Mouse (Mus musculus) macrophage (primary cell): ENCODE measurements around the gene Emc8. TPM values are rescaled to one million over a fixed set of nuclear protein-coding genes. Genes with fewer than 3 reads are reported as not detected.
"Not testable (repeated sequence)": the region's sequence is repeated elsewhere in the genome, so short reads cannot be mapped to it uniquely, and the experiment has no call there.

Source experiments
- H3K27ac ChIP-seq: fragments of 350-480 bp; formaldehyde crosslinking; 2 replicates; pipeline ENCODE4 v1.9.0; 2021
- H3K36me3 ChIP-seq: fragments of 350-480 bp; formaldehyde crosslinking; 2 replicates; pipeline ENCODE4 v1.9.0; 2021; ENCODE audit errors: inconsistent target
- H3K4me3 ChIP-seq: fragments of 350-480 bp; formaldehyde crosslinking; 2 replicates; pipeline ENCODE4 v1.9.0; 2021; ENCODE audit errors: inconsistent target
- H3K79me2 ChIP-seq: fragments of 350-480 bp; formaldehyde crosslinking; 2 replicates; pipeline ENCODE4 v1.9.0; 2021; ENCODE audit errors: inconsistent target
- WGBS: methylation state at CpG from one replicate; pipeline ENCODE4 v1.1.7; 2026; ENCODE audit warnings: inconsistent platforms; ENCODE audit not compliant: missing documents; 5-methylcytosine and 5-hydroxymethylcytosine counted together
- polyA plus RNA-seq: library from polyadenylated mRNA; stranded (reverse); fragments of 250-400 nt; gene quantifications from 3 replicates; pipeline ENCODE4 v1.2.4, GENCODE M21; 2018; ENCODE audit warnings: inconsistent platforms

The Emc8 gene
- polyA plus RNA-seq, 1 experiment from 2014 or later = 41.0 TPM

DNA sequence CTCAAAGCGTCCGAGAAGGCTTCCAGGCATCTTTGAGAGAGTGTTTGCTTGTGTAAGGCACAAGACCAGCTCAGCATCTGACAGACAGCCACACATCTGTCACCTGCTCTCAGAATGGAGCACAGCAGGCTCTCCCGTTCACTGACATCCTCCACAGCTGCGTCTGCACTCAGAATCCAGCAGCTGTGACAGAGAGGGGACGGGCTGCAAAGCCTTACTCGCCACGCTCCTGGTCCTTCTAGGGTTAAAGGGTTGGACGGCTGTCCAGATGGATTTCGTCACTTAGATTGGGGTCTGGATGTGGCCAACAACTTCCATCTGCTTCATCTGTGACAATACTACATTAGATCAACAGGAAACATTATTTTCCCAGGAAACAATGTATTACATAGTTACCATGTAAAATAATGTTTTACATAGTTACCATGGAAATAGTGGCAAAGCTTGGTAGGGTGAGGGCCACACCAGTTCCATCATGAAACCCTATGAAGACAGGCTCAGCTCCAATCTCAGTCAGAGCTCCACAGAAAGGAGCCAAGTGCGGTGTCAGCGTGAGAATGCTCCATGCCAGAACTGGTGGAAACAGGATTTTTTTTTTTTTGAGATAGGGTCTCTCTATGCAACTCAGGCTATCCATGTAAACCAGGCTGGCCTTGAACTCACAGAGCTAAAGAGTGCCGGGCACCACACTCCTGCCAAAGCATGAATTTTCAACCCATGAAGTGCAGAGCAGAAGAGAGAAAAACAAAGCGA is 28.2 kb upstream of the Emc8 start:
- Histone ChIP-seq H3K36me3 (no peaks in the 10 kb centered on the region), H3K79me2 (no peaks in the 10 kb centered on the region), H3K4me3 (no peak overlapping the region), H3K27ac (peak overlapping the region; percentile 98)
- 46% methylated on average over 12 of the region's 13 CpGs for WGBS

- 68% methylated on average over 22 of the region's 22 CpGs for WGBS
- H3K4me3 ChIP-seq = no peak overlapping the region
Measured at GRCm38 (mm10) chr8:120693861-120694493, 25.6 kb upstream of the Emc8 start.

DNA sequence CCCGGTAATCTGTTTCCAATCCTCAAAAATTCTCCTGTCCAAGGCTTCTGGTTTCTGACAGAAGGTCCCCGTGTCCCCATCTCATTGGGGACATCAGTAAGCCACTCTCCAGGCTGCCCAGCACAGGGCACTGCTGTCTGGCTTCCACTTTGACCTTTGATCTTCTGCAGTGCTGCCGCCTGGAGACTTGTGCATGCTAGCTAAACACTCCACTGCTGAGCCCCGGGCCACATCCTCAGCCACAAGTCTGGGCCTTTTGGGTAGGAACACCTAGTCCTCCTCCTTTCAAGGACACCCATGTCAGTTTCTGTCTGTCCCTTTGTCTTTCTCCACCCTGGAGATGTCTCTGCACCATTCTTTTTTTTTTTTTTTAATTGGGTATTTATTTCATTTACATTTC is 24.6 kb upstream of the Emc8 start:
- Histone ChIP-seq H3K36me3 (no peaks in the 10 kb centered on the region), H3K79me2 (peaks cover 3% of the 10 kb centered on the region; the same call in 1 of the 2 replicates), H3K4me3 (no peak overlapping the region), H3K27ac (no peak overlapping the region)
- 92% methylated on average over 4 of the region's 4 CpGs for WGBS

More at GRCm38 (mm10) chr8:120693861-120694493, 25.6 kb upstream of the Emc8 start:
- Histone ChIP-seq H3K27ac (no peak overlapping the region), H3K79me2 (no peaks in the 10 kb centered on the region), H3K36me3 (no peaks in the 10 kb centered on the region)

GRCm38 (mm10) chr8:120688511-120688910 is 20.1 kb upstream of the Emc8 start:
- Histone ChIP-seq H3K79me2 (peaks cover 17% of the 10 kb centered on the region; the same call in 1 of the 2 replicates), H3K36me3 (no peaks in the 10 kb centered on the region), H3K27ac (no peak overlapping the region), H3K4me3 (no peak overlapping the region)
- WGBS = 94% methylated on average over 7 of the region's 7 CpGs

DNA sequence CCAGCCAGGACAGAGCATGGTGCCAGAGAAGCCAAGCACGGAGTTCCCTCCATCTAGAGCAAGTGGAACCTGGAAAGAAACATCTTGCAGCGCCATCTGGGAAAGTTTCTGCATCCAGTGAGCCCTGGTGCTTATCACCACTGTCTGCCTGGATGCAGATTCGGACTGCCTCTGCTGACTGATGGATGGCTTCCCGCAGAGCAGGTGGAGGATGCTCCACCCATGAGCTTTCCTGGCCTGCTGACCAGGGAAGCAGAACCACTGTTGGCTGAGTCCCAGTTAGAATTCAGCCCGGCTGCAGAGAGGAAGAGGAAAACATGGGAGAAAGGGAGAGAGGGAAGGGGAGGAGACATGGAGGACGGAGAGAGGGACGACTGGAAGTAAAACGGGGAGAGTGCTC is 19.4 kb upstream of the Emc8 start:
- 89% methylated on average over 8 of the region's 8 CpGs for WGBS
- Histone ChIP-seq H3K27ac (peak overlapping the region; percentile 98; the same call in 1 of the 2 replicates), H3K36me3 (no peaks in the 10 kb centered on the region), H3K4me3 (no peak overlapping the region), H3K79me2 (peaks cover 17% of the 10 kb centered on the region; the same call in 1 of the 2 replicates)

DNA sequence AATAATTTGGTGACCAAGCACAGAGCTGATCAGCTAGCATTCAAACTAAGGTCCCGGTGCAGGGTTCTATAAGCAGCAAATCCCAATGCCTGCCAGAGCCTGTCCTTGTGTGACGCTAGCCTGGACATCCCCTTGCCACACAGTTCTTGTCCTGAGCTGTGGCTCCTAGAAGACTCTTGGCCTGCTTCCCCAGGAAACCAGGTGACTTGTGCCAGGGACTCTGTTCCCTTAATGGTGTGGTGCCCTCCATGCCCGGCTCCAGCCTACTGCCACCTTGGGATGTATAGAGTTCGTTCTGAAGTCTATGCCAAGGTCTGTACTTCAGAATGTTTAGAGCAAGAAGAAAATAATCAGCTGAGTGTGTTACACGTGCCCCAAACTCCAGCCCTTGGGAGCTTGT is 18.2 kb upstream of the Emc8 start:
- Histone ChIP-seq H3K27ac (peak overlapping the region; percentile 98), H3K79me2 (peaks cover 17% of the 10 kb centered on the region; the same call in 1 of the 2 replicates), H3K4me3 (peak overlapping the region; percentile 26), H3K36me3 (no peaks in the 10 kb centered on the region)
- 22% methylated on average over 5 of the region's 5 CpGs for WGBS

GRCm38 (mm10) chr8:120686051-120686450 is 17.7 kb upstream of the Emc8 start:
- Histone ChIP-seq H3K27ac (peak overlapping the region; percentile 98), H3K4me3 (peak overlapping the region; percentile 26)

GRCm38 (mm10) chr8:120685591-120685990 is 17.2 kb upstream of the Emc8 start:
- Histone ChIP-seq H3K27ac (peak overlapping the region; percentile 98), H3K36me3 (no peaks in the 10 kb centered on the region), H3K4me3 (peak overlapping the region; percentile 26), H3K79me2 (peaks cover 17% of the 10 kb centered on the region; the same call in 1 of the 2 replicates)
- WGBS = 17% methylated on average over 8 of the region's 8 CpGs

More at GRCm38 (mm10) chr8:120686051-120686450, 17.7 kb upstream of the Emc8 start:
- no peaks in the 10 kb centered on the region for H3K36me3 ChIP-seq
- 2% methylated on average over 10 of the region's 13 CpGs for WGBS
- H3K79me2 ChIP-seq = peaks cover 17% of the 10 kb centered on the region; the same call in 1 of the 2 replicates

DNA sequence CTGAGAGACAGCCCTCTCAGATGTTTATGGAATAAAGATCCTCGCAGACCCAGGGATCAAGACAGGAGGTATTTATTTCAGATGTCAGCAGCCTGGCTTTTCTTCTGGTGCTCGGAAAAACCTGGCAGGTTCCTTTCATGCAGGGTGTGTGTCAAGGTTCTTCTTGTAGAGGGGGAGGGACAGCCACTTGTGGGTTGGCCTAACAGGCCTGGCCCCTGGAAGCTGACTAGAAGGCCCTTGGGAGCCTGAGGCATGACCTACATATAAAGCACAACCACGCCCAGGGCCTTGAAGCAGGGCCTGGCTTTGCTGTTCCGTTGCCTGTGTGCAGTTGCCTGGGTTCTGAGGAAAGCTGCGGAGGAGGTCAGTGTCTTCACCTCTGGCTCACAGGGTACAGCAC is 16.7 kb upstream of the Emc8 start:
- peaks cover 17% of the 10 kb centered on the region; the same call in 1 of the 2 replicates for H3K79me2 ChIP-seq
- peak overlapping the region; percentile 26 for H3K4me3 ChIP-seq
- 40% methylated on average over 5 of the region's 5 CpGs for WGBS
- peak overlapping the region; percentile 98 for H3K27ac ChIP-seq
- H3K36me3 ChIP-seq = no peaks in the 10 kb centered on the region

DNA sequence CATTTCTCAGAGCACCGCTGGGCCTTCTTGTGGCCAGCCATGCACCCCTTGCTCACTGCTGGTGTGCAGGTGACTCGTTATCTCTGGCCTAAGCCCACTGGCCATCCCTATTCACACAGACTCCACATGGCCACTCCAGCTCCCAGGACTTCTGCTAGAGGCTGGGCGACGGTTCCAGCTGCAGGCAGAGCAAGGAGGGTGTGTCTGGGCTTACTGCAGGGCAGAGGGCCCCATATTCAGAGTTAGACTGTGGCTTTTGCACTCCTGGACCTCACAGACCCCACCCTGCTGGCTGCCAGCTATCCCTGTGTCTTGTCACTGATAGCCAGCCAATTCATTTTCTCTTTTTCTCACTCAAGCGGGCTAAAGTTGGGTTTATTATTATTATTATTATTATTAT is 15.7 kb upstream of the Emc8 start:
- WGBS = 88% methylated on average over 5 of the region's 5 CpGs
- no peak overlapping the region for H3K4me3 ChIP-seq
- H3K36me3 ChIP-seq = no peaks in the 10 kb centered on the region
- peak overlapping the region; percentile 98 for H3K27ac ChIP-seq
- H3K79me2 ChIP-seq = peaks cover 17% of the 10 kb centered on the region; the same call in 1 of the 2 replicates

DNA sequence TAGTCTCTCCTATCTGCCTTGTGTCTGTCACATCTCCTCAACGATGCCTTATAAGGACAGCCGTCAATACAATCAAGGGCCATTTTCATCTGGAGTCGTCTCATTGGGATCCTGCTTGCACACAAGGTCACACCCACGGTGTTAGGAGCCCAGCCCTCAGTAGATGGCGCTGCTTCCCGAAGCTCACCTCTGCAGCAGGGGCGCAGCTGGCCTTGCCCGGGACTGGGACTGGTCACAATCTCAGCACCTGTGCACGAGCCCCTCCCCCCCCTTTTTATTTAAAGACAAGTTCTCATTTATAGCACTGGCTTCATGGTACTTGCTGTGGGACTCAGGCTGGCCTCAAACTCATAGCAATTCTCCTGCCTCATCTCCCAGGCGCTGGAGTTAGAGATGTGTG is 15.2 kb upstream of the Emc8 start:
- peak overlapping the region; percentile 98 for H3K27ac ChIP-seq
- H3K36me3 ChIP-seq = no peaks in the 10 kb centered on the region
- peaks cover 17% of the 10 kb centered on the region; the same call in 1 of the 2 replicates for H3K79me2 ChIP-seq
- WGBS = 18% methylated on average over 10 of the region's 10 CpGs
- H3K4me3 ChIP-seq = no peak overlapping the region

- 62% methylated on average over 9 of the region's 10 CpGs for WGBS
- Histone ChIP-seq H3K27ac (no peak overlapping the region), H3K4me3 (no peak overlapping the region), H3K79me2 (no peaks in the 10 kb centered on the region), H3K36me3 (peaks cover 5% of the 10 kb centered on the region; the same call in 1 of the 2 replicates)
Measured at GRCm38 (mm10) chr8:120681113-120681512, 12.7 kb upstream of the Emc8 start.

DNA sequence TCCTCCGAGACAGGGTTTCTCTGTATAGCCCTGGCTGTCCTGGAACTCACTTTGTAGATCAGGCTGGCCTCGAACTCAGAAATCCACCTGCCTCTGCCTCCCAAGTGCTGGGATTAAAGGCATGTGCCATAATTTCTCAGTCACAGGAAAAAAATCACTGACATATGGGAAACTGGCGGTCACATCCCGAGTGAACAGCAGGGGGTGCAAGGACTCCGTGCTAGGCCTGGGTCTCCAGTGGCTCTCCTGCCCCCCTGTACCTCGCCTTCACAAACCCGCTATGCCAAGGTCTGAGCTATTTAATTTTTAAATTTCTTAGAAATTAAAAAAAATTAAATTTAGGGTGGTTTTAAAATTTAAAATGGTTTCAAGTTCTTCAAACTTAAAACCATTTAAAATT is 12.0 kb upstream of the Emc8 start:
- H3K4me3 ChIP-seq, H3K27ac ChIP-seq: not testable (repeated sequence)

DNA sequence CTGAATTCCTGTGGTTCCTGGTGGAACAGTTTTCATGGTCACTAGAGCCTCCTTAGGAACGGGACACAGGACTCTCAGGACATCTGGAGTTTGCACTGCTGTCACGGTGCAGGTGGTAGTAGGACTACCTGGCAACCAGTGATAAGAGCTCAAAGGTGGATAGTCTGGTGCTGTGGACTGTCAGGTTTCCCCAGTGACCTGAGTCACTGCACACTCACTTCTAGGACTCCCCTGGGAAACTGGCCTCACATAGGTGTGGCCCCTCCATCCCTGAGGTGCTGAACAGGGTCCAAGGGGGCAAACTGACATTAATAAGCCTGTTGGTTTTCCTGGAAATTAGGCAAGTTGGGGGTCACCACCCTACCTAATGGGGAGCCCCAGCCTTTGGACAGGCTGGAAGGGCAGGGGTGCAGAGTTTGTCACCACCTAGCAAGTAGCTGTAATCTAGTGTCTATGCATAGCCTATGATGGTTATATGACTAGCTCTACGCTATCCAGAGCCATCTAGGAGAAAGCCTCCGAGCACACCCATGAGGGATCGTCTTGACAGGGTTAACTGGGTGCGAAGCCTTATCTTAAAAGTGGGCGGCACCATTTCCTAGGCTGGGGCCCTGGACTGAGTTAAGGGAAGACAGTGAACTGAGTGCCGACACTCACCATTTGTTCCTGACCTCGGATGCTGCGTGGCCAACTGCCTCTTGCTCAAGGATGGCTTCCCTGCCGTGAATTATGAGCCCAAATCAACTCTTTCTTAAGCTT is 11.4 kb upstream of the Emc8 start:
- Histone ChIP-seq H3K79me2 (no peaks in the 10 kb centered on the region), H3K36me3 (peaks cover 5% of the 10 kb centered on the region; the same call in 1 of the 2 replicates), H3K27ac (no peak overlapping the region), H3K4me3 (no peak overlapping the region)
- 63% methylated on average over 10 of the region's 11 CpGs for WGBS

More for the DNA sequence above, 12.0 kb upstream of the Emc8 start:
- H3K79me2 ChIP-seq, H3K36me3 ChIP-seq: not testable (repeated sequence)
- 52% methylated on average over 5 of the region's 7 CpGs for WGBS
